Mouse (Mus musculus) limb, embryonic 11.5 days (tissue): ENCODE measurements around the gene Pcnx2. TPM values are rescaled to one million over a fixed set of nuclear protein-coding genes. Genes with fewer than 3 reads are reported as not detected.
A peak's percentile ranks its signal among the peaks of the same experiment; 100 is the strongest.

ENCODE experiments used
- ATAC-seq: fragments of 200-750 bp; cut with Nextera tagmentation; 2 replicates; pipeline ENCODE4 v1.8.0; 2017; ENCODE audit warnings: low read depth; ENCODE audit not compliant: insufficient number of reproducible peaks, low FRiP score, low TSS enrichment
- DNase-seq: peaks from one replicate; pipeline ENCODE4 v3.0.0-alpha.2; 2015; ENCODE audit warnings: low spot score
- H3K27ac ChIP-seq: fragments of 300-500 bp; sonication (generic); replicated peaks from 2 replicates; pipeline ENCODE4 v1.5.1; 2014; ENCODE audit warnings: low read depth, mild to moderate bottlenecking, low read length
- H3K27me3 ChIP-seq: fragments of 300-500 bp; sonication (generic); 2 replicates; pipeline ENCODE4 v1.6.1; 2014; ENCODE audit warnings: mild to moderate bottlenecking, low read length, mixed read lengths; ENCODE audit not compliant: control insufficient read depth, insufficient read depth
- H3K36me3 ChIP-seq: fragments of 300-500 bp; sonication (generic); 2 replicates; pipeline ENCODE4 v1.6.1; 2014; ENCODE audit warnings: mild to moderate bottlenecking, low read length, moderate library complexity, mixed read lengths; ENCODE audit not compliant: control insufficient read depth, insufficient read depth
- H3K4me1 ChIP-seq: fragments of 300-500 bp; sonication (generic); 2 replicates; pipeline ENCODE4 v1.6.1; 2014; ENCODE audit warnings: low read length, mixed read lengths; ENCODE audit not compliant: control insufficient read depth, insufficient read depth
- H3K4me2 ChIP-seq: fragments of 300-500 bp; sonication (generic); 2 replicates; pipeline ENCODE4 v1.6.1; 2014; ENCODE audit warnings: low read depth, mild to moderate bottlenecking, moderate library complexity; ENCODE audit not compliant: severe bottlenecking
- H3K4me3 ChIP-seq: fragments of 300-500 bp; sonication (generic); 2 replicates; pipeline ENCODE4 v1.5.1; 2014; ENCODE audit warnings: low read depth, low read length
- H3K9ac ChIP-seq: fragments of 300-500 bp; sonication (generic); 2 replicates; pipeline ENCODE4 v1.6.1; 2014; ENCODE audit warnings: mild to moderate bottlenecking, low read length
- H3K9me3 ChIP-seq: fragments of 300-500 bp; sonication (generic); 2 replicates; pipeline ENCODE4 v1.6.1; 2016; ENCODE audit warnings: low read length; ENCODE audit not compliant: control insufficient read depth
- WGBS: fragments of 180-500 bp; shearing (Covaris S2); extraction: QIAGEN DNeasy Blood & Tissue Kit; methylation state at CpG from one replicate; pipeline ENCODE4 v1.1.7; 2014; 5-methylcytosine and 5-hydroxymethylcytosine counted together
- polyA plus RNA-seq: library from polyadenylated mRNA; unstranded; fragments of >200 nt; fragmentation: Nextera tagmentation; extraction: Ambion mirVana; gene quantifications from 2 replicates; pipeline ENCODE4 v1.2.1, GENCODE M21; 2014

The Pcnx2 gene
- 0.13 TPM in 1 of 2 replicates, not detected in the other for polyA plus RNA-seq

DNA sequence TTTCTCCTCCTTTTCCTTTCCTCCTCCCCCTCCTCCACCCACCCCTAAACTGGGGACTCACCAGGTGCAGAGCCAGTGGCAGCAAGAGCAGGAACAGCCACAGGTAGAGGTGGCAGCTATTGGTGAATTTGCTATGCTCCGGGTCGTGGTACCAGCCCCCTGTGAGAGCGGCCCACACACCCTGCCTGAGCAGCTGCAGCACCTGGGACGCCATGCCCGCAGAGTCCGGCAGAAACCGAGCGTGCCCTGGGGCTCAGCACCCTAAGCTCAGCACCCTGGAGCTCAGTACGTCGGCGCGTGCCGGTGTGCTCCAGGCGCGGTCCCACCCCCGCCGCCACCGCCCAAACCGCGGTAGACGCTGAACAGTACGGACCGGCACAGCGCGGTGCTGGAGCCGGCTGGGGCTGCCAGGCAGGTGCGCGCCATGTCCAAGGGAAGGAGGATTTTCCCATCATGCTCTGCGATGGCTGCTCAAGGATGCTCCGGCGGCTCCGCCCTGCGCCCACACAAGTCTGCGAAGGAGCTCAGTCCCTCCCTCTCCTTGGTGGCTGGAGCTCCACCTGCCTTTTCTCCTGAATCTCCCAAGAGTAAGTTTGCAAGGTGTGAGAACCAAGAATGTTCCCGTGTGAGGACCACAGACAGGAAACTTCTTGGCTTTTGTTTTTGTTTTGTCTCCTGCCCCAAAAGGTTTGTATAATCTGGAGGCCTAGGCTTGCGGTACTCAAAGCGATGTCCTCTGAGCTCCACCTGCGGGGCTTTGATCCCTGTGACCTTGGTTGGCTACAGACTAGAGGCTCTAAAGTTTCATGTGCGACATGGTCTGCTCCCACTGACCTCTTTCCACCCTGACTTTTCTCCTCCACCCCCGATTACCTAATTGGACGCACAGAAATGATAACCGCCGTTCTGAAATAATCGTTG lies at the start of gene Pcnx2:
Pcnx2 (minus strand) TSS at position 450 of the 921 bp plus-strand sequence.
- no peak within 1 kb of the TSS for H3K27ac ChIP-seq
- H3K9me3 ChIP-seq = no peaks in the 10 kb centered on the region
- peak within 1 kb of the TSS; percentile 50 for H3K4me2 ChIP-seq
- H3K4me3 ChIP-seq = peak within 1 kb of the TSS; percentile 20
- DNase-seq (peak; percentile 30), ATAC-seq (no peak)
- 9% methylated on average over 44 of the region's 44 CpGs for WGBS
- H3K9ac ChIP-seq = no peak within 1 kb of the TSS; the same call in 1 of the 2 replicates
- peaks cover 24% of the 10 kb centered on the region for H3K27me3 ChIP-seq
- H3K4me1 ChIP-seq = 0 out of 2 replicates have a peak, but pooled peaks cover 4% of the 10 kb centered on the region
- H3K36me3 ChIP-seq = no peaks in the 10 kb centered on the region

DNA sequence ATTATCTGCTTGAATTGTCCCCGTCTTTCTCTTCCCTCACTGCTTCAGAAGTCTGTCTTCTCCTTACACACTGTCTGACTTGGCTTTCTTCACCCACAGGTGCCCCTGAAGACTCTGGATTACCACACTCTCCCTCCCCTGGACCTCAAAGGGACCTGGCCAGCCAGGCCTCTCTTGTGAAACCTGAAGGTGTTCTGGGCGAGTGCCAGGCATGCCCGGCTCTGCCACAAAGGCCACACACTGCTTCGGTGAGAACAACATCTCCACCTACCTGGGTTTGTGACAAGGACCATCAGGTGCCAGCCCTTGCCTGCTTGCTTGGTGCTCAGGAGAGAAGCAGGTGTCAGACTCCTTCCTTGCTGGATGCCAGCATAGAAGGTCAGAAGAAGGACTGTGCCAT lies 46.4 kb upstream of the Pcnx2 start:
- DNase-seq (no peak), ATAC-seq (no peak)
- Histone ChIP-seq H3K4me3 (no peak overlapping the region), H3K27me3 (no peaks in the 10 kb centered on the region), H3K9me3 (no peaks in the 10 kb centered on the region), H3K27ac (no peak overlapping the region), H3K9ac (no peak overlapping the region), H3K4me1 (no peaks in the 10 kb centered on the region), H3K4me2 (no peak overlapping the region), H3K36me3 (no peaks in the 10 kb centered on the region)
- WGBS = 91% methylated on average over 4 of the region's 4 CpGs

DNA sequence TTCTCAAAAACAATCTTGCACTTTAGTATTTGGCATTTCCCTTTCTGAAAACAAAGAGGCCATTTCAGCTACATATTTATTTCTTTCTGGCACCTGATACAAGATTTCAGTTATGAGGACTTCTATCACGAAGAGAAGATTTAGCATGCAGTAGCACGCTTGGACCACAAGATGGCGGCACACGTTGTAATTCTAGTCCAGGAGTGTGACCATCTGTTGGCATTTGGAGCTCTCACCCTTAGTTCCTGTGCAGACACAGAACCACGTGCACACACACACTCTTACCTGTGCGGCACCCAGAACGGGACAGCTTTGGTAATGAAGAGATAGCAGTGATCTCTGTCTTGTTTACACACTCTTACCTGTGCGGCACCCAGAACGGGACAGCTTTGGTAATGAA lies 37.5 kb upstream of the Pcnx2 start:
- Histone ChIP-seq H3K4me1 (no peaks in the 10 kb centered on the region), H3K27ac (no peak overlapping the region), H3K9me3 (no peaks in the 10 kb centered on the region), H3K4me2 (no peak overlapping the region), H3K27me3 (no peaks in the 10 kb centered on the region), H3K36me3 (no peaks in the 10 kb centered on the region), H3K9ac (no peak overlapping the region), H3K4me3 (no peak overlapping the region)
- peak; percentile 78 for DNase-seq
- 47% methylated on average over 9 of the region's 9 CpGs for WGBS
- ATAC-seq = no peak

DNA sequence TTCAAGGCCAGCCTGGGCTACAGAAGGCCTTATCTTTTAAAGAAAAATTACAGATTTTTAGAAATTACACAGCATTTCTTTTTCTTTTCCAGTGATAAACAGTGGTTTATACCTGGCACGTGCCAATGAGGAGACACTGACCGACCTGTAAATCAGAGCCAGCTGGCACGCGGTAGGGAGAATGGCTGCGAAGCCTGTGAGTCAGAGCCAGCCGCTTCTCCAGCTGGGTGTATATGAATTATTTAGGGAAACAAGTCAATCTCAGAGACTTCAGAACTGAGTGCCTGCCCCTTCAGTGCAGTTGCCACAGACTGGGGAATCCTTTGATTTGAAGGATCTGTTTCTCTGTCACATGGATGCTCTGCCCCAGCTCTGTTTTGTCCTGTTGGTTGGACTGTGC lies 33.7 kb upstream of the Pcnx2 start:
- Histone ChIP-seq H3K27me3 (no peaks in the 10 kb centered on the region), H3K27ac (no peak overlapping the region), H3K9me3 (no peaks in the 10 kb centered on the region), H3K4me1 (no peaks in the 10 kb centered on the region), H3K4me3 (no peak overlapping the region), H3K4me2 (no peak overlapping the region), H3K36me3 (no peaks in the 10 kb centered on the region), H3K9ac (no peak overlapping the region)
- no peak for ATAC-seq
- no peak for DNase-seq
- WGBS = 92% methylated on average over 6 of the region's 6 CpGs

DNA sequence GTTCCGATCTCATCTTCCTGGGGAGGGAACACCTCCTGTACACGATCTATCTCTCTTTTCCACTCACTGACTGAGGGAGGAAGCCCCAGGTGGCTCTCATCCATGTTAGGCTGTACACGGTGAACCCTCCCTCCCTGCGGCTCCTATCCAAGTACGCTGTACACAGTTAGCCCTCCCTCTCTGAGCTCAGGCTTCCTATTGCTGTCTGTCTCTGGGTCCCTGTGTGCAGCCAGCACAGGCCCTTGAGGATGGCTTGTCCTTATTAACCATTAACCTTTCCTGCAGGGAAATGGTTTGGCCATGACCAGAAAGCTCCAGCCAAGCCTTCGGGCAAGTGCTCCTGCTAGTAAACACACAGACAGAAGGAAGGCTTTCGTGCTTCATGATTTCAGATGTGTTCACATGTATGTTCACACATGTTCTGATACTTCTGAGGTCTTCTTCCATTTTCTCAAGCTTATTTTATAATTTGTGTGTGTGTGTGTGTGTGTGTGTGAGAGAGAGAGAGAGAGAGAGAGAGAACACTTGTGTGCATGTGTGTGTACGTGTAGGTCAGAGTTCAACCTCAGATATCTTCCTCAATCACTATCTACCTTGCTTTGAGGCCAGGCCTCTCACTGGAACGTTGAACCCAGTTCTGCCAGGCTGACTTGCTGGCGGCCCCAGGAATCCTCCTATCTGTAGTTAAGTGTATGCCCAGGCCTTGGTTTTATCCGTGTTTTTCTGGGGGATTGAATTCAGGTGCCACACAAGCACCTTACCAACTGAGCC lies 32.3 kb upstream of the Pcnx2 start:
- Histone ChIP-seq H3K27ac (no peak overlapping the region), H3K27me3 (no peaks in the 10 kb centered on the region), H3K9ac (no peak overlapping the region), H3K4me1 (no peaks in the 10 kb centered on the region), H3K4me2 (no peak overlapping the region), H3K4me3 (no peak overlapping the region), H3K36me3 (no peaks in the 10 kb centered on the region), H3K9me3 (no peaks in the 10 kb centered on the region)
- WGBS = 86% methylated on average over 11 of the region's 11 CpGs
- no peak for ATAC-seq
- DNase-seq = no peak

DNA sequence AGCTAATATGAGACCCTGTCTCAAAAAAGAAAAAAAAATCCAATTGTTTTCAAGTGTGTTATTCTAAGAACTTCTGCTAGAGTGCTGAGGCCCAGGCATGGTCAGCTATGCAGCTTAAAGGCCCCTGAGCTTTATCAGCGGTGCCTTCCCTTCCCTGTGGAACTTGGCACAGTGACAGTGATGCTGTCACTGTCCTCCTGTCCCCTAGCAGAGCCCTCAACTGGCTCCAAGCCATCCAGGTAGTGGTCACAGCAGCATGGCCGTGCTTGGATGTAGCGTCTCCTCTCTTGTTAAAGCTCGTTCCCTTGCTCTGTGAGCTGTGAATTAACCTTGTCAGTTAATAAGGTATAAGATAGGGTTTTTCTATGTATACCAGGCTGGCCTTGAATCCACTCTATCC lies 28.5 kb upstream of the Pcnx2 start:
- Histone ChIP-seq H3K9me3 (no peaks in the 10 kb centered on the region), H3K27me3 (no peaks in the 10 kb centered on the region), H3K4me2 (no peak overlapping the region), H3K4me1 (no peaks in the 10 kb centered on the region), H3K9ac (no peak overlapping the region), H3K36me3 (no peaks in the 10 kb centered on the region), H3K4me3 (no peak overlapping the region), H3K27ac (no peak overlapping the region)
- ATAC-seq = no peak
- no peak for DNase-seq
- 80% methylated on average over 4 of the region's 4 CpGs for WGBS

DNA sequence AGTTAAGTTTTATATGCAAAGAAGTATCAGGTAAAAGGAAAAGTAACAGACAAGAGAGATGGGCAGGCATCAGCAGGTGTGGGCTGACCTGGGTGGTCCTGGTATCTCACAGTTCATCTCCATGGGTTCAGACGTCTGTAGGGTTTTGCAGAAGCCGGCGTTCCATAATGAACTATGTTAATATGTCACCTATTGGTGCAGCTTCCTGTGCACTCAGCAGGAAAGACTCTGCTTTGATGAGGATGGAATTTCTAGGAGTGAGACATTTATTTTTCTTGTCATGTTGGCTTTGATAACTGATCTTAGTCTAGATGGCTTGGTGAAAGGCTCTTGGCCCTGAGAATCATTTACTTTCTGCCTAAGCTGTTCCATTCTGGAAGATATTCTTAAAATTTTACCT lies 24.2 kb upstream of the Pcnx2 start:
- Histone ChIP-seq H3K4me1 (no peaks in the 10 kb centered on the region), H3K4me2 (no peak overlapping the region), H3K4me3 (no peak overlapping the region), H3K9ac (no peak overlapping the region), H3K36me3 (no peaks in the 10 kb centered on the region), H3K9me3 (no peaks in the 10 kb centered on the region), H3K27ac (no peak overlapping the region), H3K27me3 (no peaks in the 10 kb centered on the region)
- WGBS = 78% methylated on average over 3 of the region's 3 CpGs
- ATAC-seq (no peak), DNase-seq (no peak)

DNA sequence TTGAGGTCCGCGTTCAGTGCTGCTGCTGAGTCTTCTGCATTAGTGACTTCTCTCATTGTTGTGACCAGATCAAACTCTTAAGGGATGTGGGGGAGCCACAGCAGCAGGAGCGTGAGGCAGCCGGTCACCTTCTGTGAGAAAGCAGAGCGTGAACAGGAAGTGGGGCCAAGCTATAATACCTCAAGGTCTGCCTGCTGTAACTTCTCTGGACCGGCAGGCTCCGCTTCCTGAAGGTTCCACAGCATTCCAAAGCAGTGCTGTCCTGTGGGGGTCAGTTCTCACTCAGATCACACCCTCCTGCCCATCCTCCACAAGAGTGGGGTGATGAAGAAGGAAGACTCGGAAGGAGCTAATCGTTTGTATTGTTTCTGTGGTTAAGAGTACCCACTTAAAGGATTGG lies 22.6 kb upstream of the Pcnx2 start:
- H3K36me3 ChIP-seq = no peaks in the 10 kb centered on the region
- H3K27me3 ChIP-seq = 0 out of 2 replicates have a peak, but pooled peaks cover 2% of the 10 kb centered on the region
- no peak overlapping the region for H3K4me3 ChIP-seq
- DNase-seq (no peak), ATAC-seq (no peak)
- WGBS = 72% methylated on average over 9 of the region's 9 CpGs
- no peaks in the 10 kb centered on the region for H3K9me3 ChIP-seq
- no peak overlapping the region for H3K27ac ChIP-seq
- H3K9ac ChIP-seq = no peak overlapping the region
- no peaks in the 10 kb centered on the region for H3K4me1 ChIP-seq
- no peak overlapping the region for H3K4me2 ChIP-seq
